Mouse (Mus musculus) thymus, postnatal 4 days (tissue): ENCODE data around the gene Gja5.

Experiments
- DNase-seq: peaks from one replicate; pipeline ENCODE4 v3.0.0; 2021

Gene Gja5

GRCm38 (mm10) chr3:96937606-96938005 lies 33.1 kb downstream of the Gja5 start:
- no peak for DNase-seq

DNA sequence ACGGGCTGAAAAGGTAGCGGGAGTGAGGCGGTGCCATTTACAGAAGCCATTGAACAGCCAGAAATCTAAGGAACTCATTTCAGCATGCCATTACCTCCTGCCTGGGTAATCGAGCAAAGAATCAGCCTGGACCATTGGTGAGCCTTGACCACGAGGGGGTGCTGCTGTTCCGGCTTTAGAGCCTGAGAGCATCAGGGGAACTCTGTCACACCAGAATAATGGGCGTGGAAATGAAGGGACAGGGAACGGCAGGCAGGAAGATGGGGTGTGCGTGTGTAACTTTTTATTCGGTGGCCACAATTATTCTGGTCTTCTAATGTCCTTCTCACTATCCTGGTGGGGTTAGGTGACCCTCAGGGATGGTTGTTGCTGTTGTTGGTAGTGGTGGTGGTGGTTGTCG lies 34.2 kb downstream of the Gja5 start:
- DNase-seq: peak; percentile 95

DNA sequence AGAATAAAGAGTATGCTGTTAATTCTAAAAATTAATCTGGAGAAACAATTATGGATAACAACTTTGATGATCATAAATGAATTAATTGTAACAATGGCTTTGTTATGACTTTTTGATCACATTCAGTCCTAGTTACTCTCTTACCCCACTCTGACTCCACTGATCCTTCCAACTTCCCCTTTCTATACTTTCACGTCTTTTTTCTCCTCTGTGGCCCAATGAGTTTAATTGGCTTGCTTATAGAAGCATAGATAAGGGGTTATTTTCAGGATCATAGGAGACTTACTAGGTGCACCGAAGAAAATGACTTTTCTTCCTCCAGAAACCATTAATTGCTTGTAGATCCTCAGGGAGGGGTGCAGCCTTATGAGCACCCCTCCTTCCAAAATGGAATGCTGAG lies 38.2 kb downstream of the Gja5 start:
- DNase-seq: no peak

- no peak for DNase-seq
Measured at GRCm38 (mm10) chr3:96953489-96954233, 49.2 kb downstream of the Gja5 start.

- no peak for DNase-seq
Measured at GRCm38 (mm10) chr3:96960597-96960996, 56.1 kb downstream of the Gja5 start.

- DNase-seq: no peak
Measured at GRCm38 (mm10) chr3:96963088-96964034, 58.9 kb downstream of the Gja5 start.

GRCm38 (mm10) chr3:96970986-96971385 lies 66.5 kb downstream of the Gja5 start:
- no peak for DNase-seq

DNA sequence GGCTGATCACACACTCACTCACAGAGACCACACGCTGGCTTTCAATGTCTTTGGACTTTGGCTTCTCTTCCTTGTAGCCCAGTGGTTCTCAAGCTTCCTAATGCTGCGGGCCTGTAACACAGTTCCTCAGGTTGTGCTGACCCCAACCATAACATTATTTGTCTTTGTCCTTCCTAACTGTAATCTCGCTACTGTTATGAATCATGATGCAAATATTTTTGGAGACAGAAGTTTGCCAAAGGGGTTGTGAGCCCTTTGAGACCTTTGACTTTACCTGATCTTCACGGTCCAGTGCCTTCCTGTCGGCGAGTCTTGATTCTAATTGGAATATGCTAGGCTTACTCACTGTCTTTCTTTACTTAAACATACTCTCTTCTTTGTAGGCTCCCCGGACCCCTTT lies 70.0 kb downstream of the Gja5 start:
- no peak for DNase-seq

GRCm38 (mm10) chr3:96975628-96976027 lies 71.1 kb downstream of the Gja5 start:
- DNase-seq: no peak

- no peak for DNase-seq
Measured at GRCm38 (mm10) chr3:96977507-96977906, 73.0 kb downstream of the Gja5 start.

- no peak for DNase-seq
Measured at GRCm38 (mm10) chr3:96978469-96978868, 74.0 kb downstream of the Gja5 start.

- DNase-seq: no peak
Measured at GRCm38 (mm10) chr3:96979020-96979419, 74.5 kb downstream of the Gja5 start.

- DNase-seq: no peak
Measured at GRCm38 (mm10) chr3:96981833-96982232, 77.3 kb downstream of the Gja5 start.

DNA sequence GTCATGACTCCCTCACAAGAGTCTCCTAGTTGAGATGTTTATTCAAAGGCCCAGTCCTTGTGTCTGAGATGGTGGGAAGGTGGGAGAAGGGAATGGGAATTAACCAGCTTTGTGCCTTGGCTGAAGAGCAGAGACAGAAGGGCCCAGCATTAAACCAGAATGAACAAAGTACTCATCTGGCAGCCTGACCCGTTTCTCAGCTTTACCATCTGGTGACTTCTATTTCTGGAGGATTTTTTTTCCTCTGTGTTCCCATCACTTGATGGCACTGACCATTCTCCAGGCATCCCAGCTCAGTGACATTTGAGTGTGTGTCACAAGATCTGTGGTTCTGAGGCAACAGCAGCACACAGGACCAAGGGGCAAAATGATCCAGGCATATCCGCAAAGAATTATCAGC lies 78.2 kb downstream of the Gja5 start:
- no peak for DNase-seq

DNA sequence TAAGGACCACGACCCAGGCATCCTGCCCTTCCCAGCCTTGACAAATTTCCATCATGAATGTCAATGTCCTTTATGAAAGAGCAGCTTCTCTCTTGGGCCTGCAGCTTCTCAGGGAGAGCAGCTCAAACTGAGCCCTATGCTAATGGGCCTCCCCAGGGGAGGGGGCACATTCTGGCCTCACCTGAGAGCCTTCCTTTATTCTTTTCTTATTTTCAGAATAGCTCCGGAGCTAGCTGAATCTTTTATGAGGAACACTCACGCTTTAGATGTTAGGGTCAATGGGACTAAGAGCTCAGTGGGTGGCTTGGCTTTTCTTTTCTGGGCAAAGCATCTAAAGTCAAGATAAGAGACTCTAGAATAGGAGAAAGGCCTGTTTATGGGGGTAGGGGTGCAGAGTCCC lies 88.0 kb downstream of the Gja5 start:
- no peak for DNase-seq

GRCm38 (mm10) chr3:96997770-96998169 lies 93.3 kb downstream of the Gja5 start:
- no peak for DNase-seq

GRCm38 (mm10) chr3:97003111-97003510 lies 98.6 kb downstream of the Gja5 start:
- no peak for DNase-seq

DNA sequence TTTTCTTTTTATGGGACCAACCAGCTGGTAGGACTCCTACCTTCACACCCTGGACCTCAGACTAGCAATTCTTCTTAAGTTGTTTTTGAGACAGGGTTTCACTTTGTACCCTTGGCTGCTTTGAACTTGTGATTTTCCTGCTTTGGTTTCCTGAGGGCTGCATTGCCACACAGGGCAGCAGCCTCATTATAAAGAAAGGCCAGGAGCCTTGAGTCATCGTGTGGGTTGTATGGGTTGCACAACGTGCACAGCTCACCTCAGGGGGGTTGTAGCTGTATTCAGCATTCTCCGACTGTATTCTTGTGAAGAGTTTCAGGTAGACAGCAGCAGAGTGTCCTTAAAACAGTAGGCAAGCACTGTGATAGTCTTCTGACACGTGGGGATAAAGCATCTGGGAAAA lies 100.0 kb downstream of the Gja5 start:
- no peak for DNase-seq

- DNase-seq: no peak
Measured at GRCm38 (mm10) chr3:97007010-97007448, 102.5 kb downstream of the Gja5 start.

DNA sequence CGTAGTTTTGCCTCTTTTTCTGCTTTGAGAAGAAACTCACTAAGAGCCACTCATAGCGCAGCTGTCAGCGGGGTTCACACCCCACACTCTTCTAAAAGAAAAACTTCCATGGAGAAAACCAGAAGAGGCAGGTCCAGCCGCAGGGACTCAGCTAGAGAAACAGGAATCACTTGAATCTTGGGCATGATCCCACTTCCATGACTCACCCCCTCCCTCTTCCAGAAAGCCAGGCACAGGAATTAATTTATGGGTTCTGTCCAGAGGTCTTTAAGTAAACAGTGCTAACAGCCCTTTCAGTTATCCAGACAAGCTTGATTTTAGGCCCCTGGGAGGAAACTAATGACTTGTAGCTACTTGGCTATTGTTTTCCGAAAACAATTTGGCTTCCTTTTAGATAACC lies 120.7 kb downstream of the Gja5 start:
- DNase-seq: no peak

- no peak for DNase-seq
Measured at GRCm38 (mm10) chr3:97032053-97032496, 127.6 kb downstream of the Gja5 start.

DNA sequence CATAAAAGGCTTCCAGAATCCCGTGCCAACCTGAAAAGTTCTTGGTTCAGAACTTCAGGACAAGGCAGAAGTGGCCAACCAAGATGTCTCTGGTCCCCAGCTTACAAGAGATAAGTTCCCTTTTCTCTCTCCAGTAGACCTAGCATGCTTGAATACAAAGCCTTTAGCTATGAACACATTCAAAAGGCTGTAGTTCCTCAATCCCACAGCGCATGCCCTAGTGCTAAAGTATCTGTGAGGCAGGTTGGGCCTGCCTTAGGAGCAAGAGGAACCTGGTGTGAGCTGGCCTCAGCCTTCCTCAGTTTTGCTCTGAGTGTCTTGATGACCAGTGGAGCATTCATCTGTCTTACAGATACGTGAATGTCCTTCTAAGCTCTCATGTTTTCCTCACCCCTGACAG lies 131.1 kb downstream of the Gja5 start:
- no peak for DNase-seq

DNA sequence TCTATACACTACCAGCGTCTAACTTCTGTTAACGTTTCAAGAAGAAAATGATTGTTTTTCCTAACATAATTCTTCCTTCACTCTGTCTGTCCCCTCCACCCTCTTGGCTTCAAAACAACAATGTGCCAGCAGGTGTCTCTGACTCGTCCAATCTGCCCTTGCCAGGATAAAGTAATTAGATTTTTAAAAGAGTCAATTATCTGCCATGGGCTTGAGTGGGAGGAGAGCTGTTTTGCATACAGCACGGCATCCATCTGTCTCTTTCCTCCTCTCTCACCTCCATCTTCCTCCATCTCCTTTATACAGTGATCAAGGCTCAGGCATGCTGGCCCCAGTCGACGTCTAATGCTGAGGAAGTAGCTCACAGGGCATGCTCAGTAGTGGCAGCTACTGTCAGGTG lies 132.6 kb downstream of the Gja5 start:
- no peak for DNase-seq

DNA sequence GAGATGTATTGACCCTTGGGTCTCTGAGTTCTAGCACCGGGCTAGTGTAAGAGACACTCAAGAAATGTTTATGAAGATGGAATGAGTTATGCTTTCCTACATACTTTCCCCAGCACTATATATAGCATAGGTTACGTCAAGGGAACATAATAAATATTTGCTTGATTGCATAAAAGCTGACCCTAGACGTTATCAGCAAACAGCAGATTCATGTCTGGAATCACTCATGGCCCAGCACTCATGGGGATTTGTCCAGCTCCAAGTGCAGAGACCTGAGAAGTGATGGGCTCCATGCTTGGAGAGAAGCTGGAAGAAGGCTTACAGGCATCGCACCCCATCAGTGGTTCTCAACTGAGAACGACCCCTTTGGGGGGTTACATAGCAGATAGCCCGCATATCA lies 135.2 kb downstream of the Gja5 start:
- DNase-seq: no peak
